Mouse (Mus musculus): ENCODE results near the gene Gm5148. TPM values are rescaled to one million over a fixed set of nuclear protein-coding genes. Genes with fewer than 3 reads are reported as not detected.
A peak's percentile ranks its signal among the peaks of the same experiment; 100 is the strongest.

Gm5148 gene
- polyA plus RNA-seq, 1 experiment from 2014 or later, result 1.4 TPM

DNA sequence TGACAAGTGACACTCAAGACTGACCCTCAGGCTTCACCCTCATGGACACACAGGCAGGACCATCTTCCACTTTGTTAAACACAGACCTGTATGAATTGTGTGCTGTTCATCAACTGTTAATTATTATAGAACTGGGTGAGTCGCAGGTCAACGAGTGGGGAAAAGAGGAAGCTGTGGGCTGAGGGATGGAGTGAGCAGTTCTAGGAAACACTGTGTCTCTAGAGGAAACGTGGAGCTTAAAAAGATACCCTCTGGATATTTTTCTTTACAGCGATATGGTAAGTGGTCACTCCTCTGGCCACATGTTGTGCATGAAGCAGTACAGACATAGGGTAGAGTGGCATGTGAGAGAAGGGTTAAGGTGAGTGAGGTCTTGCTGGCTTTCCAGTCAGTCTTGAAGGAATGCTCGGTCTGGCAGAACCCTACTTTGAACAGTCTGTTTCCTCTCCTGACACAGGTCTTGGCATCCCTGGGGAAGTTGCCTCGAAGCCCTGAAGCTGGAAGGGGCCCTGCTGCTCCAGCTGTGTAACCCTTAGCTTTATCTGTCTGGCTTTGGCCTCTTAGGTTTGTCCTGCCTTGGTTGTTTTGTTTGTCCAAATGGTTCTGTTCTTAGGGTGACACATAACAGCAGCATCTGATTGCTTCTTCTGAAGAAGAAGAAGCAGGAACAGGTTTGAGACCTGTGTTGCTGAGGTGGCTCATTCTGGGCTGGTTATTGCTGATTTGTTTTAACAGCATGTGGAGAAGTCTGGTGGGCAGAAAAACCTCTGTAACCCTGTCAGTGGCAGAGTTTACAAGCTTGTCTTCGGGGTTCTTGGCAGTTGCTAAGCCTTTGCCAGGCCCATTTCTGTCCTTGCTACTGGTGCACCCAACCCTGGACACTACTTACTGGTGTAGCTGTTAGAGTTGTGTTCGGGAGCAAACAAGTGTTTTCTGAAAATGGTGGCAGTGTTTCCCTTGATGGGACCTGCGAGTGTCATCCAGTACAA is 4.1 kb upstream of the Gm5148 start:
- Histone ChIP-seq H3K36me3 (ENCODE audit: control insufficient read depth, insufficient read depth, low read length) (no peaks in the 10 kb centered on the region), H3K27me3 (ENCODE audit: control insufficient read depth, insufficient read depth, low read length) (peaks cover 24% of the 10 kb centered on the region), H3K27ac (ENCODE audit: low read depth, low read length) (no peak overlapping the region), H3K4me2 (no peak overlapping the region), H3K9ac (ENCODE audit: low read depth, low read length) (no peak overlapping the region), H3K9me3 (replicated peaks; ENCODE audit: control insufficient read depth, low read length) (no peaks in the 10 kb centered on the region), H3K4me1 (ENCODE audit: control insufficient read depth, insufficient read depth, low read length) (peaks cover 12% of the 10 kb centered on the region; the same call in 1 of the 2 replicates), H3K4me3 (ENCODE audit: low read depth, low read length) (no peak overlapping the region)
- 61% methylated on average over 9 of the region's 9 CpGs for WGBS (ENCODE audit: insufficient replicate concordance)
- ATAC-seq (replicated peaks; ENCODE audit: insufficient number of reproducible peaks, low FRiP score, low TSS enrichment), result no peak

DNA sequence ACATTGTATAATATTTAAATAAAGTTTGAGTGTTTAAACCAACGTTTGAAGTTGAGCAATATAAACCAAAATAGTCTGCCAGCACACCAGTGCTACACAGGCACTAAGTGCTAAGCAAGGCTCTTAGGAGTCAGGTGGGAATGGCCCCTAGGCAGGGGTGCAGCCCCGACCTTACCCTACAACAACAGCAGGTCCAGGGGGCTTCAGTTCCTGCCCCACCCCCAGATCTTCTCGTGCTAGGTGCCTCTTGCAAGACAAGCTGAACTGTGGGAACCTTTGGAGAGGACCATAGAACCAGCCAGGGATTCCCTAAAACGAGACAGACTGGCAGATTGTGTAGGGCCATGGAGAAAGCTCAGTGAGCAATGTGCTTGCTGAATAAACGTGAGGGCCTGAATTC is 3.1 kb upstream of the Gm5148 start:
- 70% methylated on average over 5 of the region's 5 CpGs for WGBS (ENCODE audit: insufficient replicate concordance)
- Histone ChIP-seq H3K4me3 (ENCODE audit: low read depth, low read length) (no peak overlapping the region), H3K4me2 (no peak overlapping the region), H3K27ac (ENCODE audit: low read depth, low read length) (no peak overlapping the region), H3K36me3 (ENCODE audit: control insufficient read depth, insufficient read depth, low read length) (no peaks in the 10 kb centered on the region), H3K4me1 (ENCODE audit: control insufficient read depth, insufficient read depth, low read length) (peaks cover 14% of the 10 kb centered on the region; the same call in 1 of the 2 replicates), H3K9me3 (replicated peaks; ENCODE audit: control insufficient read depth, low read length) (no peaks in the 10 kb centered on the region), H3K27me3 (ENCODE audit: control insufficient read depth, insufficient read depth, low read length) (peaks cover 30% of the 10 kb centered on the region), H3K9ac (ENCODE audit: low read depth, low read length) (no peak overlapping the region)
- no peak for ATAC-seq (replicated peaks; ENCODE audit: insufficient number of reproducible peaks, low FRiP score, low TSS enrichment)

DNA sequence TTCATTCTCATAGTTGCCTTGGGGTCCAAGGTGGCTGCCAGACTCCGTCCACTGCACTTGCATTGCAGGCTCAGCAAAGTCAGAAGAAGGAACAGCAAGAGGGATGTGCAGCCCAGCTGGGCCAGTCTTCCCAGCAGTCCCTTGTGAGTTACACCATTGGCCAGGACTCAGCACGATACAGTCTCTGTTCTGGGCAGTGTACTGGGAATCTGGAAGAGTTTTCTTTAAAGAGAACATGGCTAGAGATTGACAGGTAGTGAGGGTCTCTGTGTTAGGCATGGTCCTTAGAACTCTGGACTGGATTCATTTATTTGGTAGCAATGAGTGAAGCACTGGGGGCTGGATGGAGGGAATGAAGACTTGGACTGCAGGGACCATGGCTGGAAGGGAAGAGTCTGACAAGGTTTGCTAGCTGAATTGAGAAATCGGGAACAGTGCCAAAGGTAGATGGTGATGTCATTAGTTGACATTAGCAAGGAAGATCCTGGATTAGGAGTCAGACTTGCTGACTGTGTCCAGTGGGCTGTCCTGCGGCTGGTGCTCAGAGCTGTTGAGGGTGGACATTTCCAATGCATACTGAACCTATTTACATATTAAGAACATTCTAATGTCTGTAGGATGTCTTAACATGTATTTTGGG is 2.3 kb upstream of the Gm5148 start:
- Histone ChIP-seq H3K9ac (ENCODE audit: low read depth, low read length) (no peak overlapping the region), H3K4me1 (ENCODE audit: control insufficient read depth, insufficient read depth, low read length) (peaks cover 14% of the 10 kb centered on the region; the same call in 1 of the 2 replicates), H3K27ac (ENCODE audit: low read depth, low read length) (no peak overlapping the region), H3K4me2 (no peak overlapping the region), H3K9me3 (replicated peaks; ENCODE audit: control insufficient read depth, low read length) (no peaks in the 10 kb centered on the region), H3K27me3 (ENCODE audit: control insufficient read depth, insufficient read depth, low read length) (peaks cover 31% of the 10 kb centered on the region), H3K4me3 (ENCODE audit: low read depth, low read length) (no peak overlapping the region), H3K36me3 (ENCODE audit: control insufficient read depth, insufficient read depth, low read length) (no peaks in the 10 kb centered on the region)
- WGBS (ENCODE audit: insufficient replicate concordance), result 70% methylated on average over 4 of the region's 4 CpGs
- no peak for ATAC-seq (replicated peaks; ENCODE audit: insufficient number of reproducible peaks, low FRiP score, low TSS enrichment)

DNA sequence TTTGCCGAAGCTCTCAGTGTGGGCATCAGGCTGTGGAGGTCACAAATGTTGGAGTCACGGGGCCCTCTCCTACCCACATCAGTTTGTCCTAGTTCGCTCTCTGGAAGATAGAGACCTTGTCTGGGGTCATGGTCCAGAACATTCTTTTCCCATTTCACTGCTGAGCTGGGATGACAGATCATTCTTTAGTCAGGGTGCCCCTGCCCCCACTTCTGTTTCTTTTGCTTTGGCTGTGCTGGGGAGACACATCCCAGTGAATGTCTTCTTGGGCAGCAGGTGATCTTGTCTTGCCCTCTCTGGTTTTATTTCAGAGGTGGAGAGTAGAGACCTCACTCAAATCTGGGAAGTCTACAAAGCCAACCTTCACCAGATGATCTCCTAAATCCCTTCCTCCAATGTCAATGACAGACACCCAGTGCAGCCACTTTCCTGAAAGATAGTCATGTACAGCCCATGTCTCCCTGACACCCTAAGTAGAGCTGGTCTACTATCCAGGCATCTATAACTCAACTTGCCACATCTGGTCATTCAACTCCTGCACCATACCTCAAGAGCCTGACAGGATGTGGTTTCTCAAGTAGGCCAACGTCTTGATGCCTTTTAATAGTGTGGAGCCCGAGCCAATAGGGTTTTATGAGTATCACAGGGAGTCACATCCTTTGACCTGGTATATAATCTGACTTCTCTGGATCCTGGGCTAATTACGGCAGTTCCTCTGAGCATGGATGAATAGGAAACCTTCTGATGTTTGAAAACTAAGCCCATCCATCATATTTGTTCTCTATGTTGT is 851 bp upstream of the Gm5148 start:
- WGBS (ENCODE audit: insufficient replicate concordance), result 76% methylated on average over 6 of the region's 6 CpGs
- H3K9me3 ChIP-seq (replicated peaks; ENCODE audit: control insufficient read depth, low read length), result no peaks in the 10 kb centered on the region
- no peak overlapping the region for H3K4me2 ChIP-seq
- no peak overlapping the region for H3K27ac ChIP-seq (ENCODE audit: low read depth, low read length)
- no peaks in the 10 kb centered on the region for H3K36me3 ChIP-seq (ENCODE audit: control insufficient read depth, insufficient read depth, low read length)
- ATAC-seq (replicated peaks; ENCODE audit: insufficient number of reproducible peaks, low FRiP score, low TSS enrichment), result no peak
- no peak overlapping the region for H3K9ac ChIP-seq (ENCODE audit: low read depth, low read length)
- H3K4me3 ChIP-seq (ENCODE audit: low read depth, low read length), result no peak overlapping the region
- peaks cover 14% of the 10 kb centered on the region; the same call in 1 of the 2 replicates for H3K4me1 ChIP-seq (ENCODE audit: control insufficient read depth, insufficient read depth, low read length)
- H3K27me3 ChIP-seq (ENCODE audit: control insufficient read depth, insufficient read depth, low read length), result peaks cover 38% of the 10 kb centered on the region

DNA sequence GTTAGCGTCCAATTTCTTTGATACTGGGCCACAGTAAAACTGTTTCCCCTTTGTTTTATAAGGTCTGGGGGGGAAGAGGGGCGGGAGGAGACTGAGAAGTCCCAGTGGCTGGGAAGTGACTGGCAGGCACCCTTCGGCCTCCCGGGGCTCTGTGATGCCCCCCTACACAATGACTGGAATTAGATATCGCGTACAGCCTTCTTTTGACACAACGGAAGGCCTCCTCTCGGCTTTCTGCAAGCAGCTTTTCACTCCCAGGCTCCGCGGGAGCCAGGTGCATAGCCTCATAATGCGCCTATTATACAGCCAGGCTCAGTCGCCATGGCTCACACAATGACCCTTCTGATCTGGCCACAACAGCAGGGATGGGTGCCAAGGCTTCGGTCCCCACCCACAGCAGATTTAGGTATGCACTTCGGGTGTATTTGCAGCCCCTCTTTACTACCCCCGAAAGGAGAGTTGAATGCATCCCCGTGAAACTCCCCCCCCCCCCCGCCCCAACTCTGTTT is 574 bp downstream of the Gm5148 start:
- Histone ChIP-seq H3K4me1 (ENCODE audit: control insufficient read depth, insufficient read depth, low read length) (peaks cover 13% of the 10 kb centered on the region; the same call in 1 of the 2 replicates), H3K4me2 (peak overlapping the region; percentile 76), H3K9ac (ENCODE audit: low read depth, low read length) (no peak overlapping the region), H3K36me3 (ENCODE audit: control insufficient read depth, insufficient read depth, low read length) (no peaks in the 10 kb centered on the region), H3K9me3 (replicated peaks; ENCODE audit: control insufficient read depth, low read length) (no peaks in the 10 kb centered on the region), H3K27me3 (ENCODE audit: control insufficient read depth, insufficient read depth, low read length) (peaks cover 38% of the 10 kb centered on the region), H3K27ac (ENCODE audit: low read depth, low read length) (no peak overlapping the region), H3K4me3 (ENCODE audit: low read depth, low read length) (peak overlapping the region; percentile 43)
- no peak for ATAC-seq (replicated peaks; ENCODE audit: insufficient number of reproducible peaks, low FRiP score, low TSS enrichment)
- WGBS (ENCODE audit: insufficient replicate concordance), result 2% methylated on average over 17 of the region's 17 CpGs

DNA sequence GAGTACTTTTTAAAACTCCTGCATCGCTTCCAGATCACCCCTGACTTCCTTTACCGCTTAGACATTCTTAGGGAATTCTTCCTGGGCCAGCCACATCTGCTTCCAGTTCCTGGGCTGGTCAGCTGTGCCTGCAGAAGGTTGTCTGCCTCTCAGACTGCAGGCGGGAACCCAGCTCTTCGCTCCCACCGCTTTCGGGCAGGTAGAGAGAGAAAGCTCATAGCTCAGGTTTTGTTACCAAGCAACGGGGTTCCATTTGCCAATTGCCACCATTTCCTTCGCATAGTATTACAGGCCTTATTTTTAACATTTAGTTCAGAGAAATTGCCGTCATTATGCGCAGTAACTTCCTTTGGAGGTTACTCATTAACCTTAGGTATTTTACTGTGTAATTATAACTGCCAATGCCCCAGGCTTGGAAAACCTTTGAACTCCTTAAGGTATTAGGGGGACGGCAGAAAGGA is 1.2 kb downstream of the Gm5148 start:
- H3K27me3 ChIP-seq (ENCODE audit: control insufficient read depth, insufficient read depth, low read length), result peaks cover 38% of the 10 kb centered on the region
- H3K4me2 ChIP-seq, result peak overlapping the region; percentile 76
- no peak for ATAC-seq (replicated peaks; ENCODE audit: insufficient number of reproducible peaks, low FRiP score, low TSS enrichment)
- no peaks in the 10 kb centered on the region for H3K36me3 ChIP-seq (ENCODE audit: control insufficient read depth, insufficient read depth, low read length)
- H3K9ac ChIP-seq (ENCODE audit: low read depth, low read length), result peak overlapping the region; percentile 46; the same call in 1 of the 2 replicates
- no peaks in the 10 kb centered on the region for H3K9me3 ChIP-seq (replicated peaks; ENCODE audit: control insufficient read depth, low read length)
- WGBS (ENCODE audit: insufficient replicate concordance), result 9% methylated on average over 11 of the region's 11 CpGs
- H3K4me3 ChIP-seq (ENCODE audit: low read depth, low read length), result peak overlapping the region; percentile 43
- H3K27ac ChIP-seq (ENCODE audit: low read depth, low read length), result no peak overlapping the region
- 0 out of 2 replicates have a peak, but pooled peaks cover 7% of the 10 kb centered on the region for H3K4me1 ChIP-seq (ENCODE audit: control insufficient read depth, insufficient read depth, low read length)

DNA sequence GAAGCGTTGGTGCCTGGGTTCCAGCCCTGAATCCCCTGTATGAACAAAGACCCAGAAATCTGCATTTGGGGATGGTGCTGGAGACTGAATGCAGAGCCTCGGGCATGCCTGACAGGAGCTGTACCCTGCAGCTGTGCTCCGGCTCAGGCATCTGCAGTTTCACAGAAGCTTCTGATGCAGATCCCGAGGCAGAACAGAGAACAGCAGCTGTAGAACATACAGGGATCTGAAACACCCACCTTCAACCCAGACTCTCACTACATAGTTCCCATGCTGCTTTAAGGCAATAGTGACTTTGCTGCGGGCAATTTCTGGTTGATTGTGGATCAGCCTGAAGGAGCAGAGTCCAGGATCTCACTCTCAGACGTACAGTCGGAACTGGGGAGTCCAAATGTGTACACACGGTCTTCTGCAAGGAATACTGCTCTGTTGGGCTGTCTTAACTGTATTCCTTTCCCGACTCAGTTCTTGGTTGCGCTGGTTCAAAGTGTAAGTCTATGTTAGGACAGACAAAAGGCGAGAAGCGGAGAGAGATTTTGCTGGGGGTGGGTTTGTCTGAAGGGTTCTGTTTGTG is 1.7 kb downstream of the Gm5148 start:
- WGBS (ENCODE audit: insufficient replicate concordance), result 48% methylated on average over 12 of the region's 12 CpGs
- no peaks in the 10 kb centered on the region for H3K9me3 ChIP-seq (replicated peaks; ENCODE audit: control insufficient read depth, low read length)
- H3K36me3 ChIP-seq (ENCODE audit: control insufficient read depth, insufficient read depth, low read length), result no peaks in the 10 kb centered on the region
- H3K27me3 ChIP-seq (ENCODE audit: control insufficient read depth, insufficient read depth, low read length), result peaks cover 38% of the 10 kb centered on the region
- H3K4me2 ChIP-seq, result peak overlapping the region; percentile 76
- H3K27ac ChIP-seq (ENCODE audit: low read depth, low read length), result no peak overlapping the region
- 0 out of 2 replicates have a peak, but pooled peaks cover 5% of the 10 kb centered on the region for H3K4me1 ChIP-seq (ENCODE audit: control insufficient read depth, insufficient read depth, low read length)
- H3K9ac ChIP-seq (ENCODE audit: low read depth, low read length), result peak overlapping the region; percentile 46; the same call in 1 of the 2 replicates
- H3K4me3 ChIP-seq (ENCODE audit: low read depth, low read length), result peak overlapping the region; percentile 43
- no peak for ATAC-seq (replicated peaks; ENCODE audit: insufficient number of reproducible peaks, low FRiP score, low TSS enrichment)
